Mouse (Mus musculus) forebrain, embryonic 15.5 days (tissue): Measurements from ENCODE around the gene Dbi. TPM values are rescaled to one million over a fixed set of nuclear protein-coding genes. Genes with fewer than 3 reads are reported as not detected.

Experiments
- ATAC-seq: fragments of 200-750 bp; cut with Nextera tagmentation; replicated peaks from 2 replicates; pipeline ENCODE4 v1.8.0; 2017; ENCODE audit warnings: mild to moderate bottlenecking, moderate TSS enrichment, moderate library complexity
- H3K27ac ChIP-seq: fragments of 300-500 bp; sonication (generic); replicated peaks from 2 replicates; pipeline ENCODE4 v1.5.1; 2015; ENCODE audit warnings: mild to moderate bottlenecking, inconsistent platforms
- H3K27me3 ChIP-seq: fragments of 300-500 bp; sonication (generic); 2 replicates; pipeline ENCODE4 v1.6.1; 2015; ENCODE audit warnings: inconsistent platforms
- H3K36me3 ChIP-seq: fragments of 300-500 bp; sonication (generic); 2 replicates; pipeline ENCODE4 v1.6.1; 2015; ENCODE audit warnings: mild to moderate bottlenecking, inconsistent platforms
- H3K4me1 ChIP-seq: fragments of 300-500 bp; sonication (generic); 2 replicates; pipeline ENCODE4 v1.6.1; 2015; ENCODE audit warnings: inconsistent platforms
- H3K4me2 ChIP-seq: fragments of 300-500 bp; sonication (generic); replicated peaks from 2 replicates; pipeline ENCODE4 v1.6.1; 2015; ENCODE audit warnings: mild to moderate bottlenecking, inconsistent platforms
- H3K4me3 ChIP-seq: fragments of 300-500 bp; sonication (generic); 2 replicates; pipeline ENCODE4 v1.5.1; 2015; ENCODE audit warnings: mild to moderate bottlenecking, inconsistent platforms
- H3K9ac ChIP-seq: fragments of 300-500 bp; sonication (generic); replicated peaks from 2 replicates; pipeline ENCODE4 v1.6.1; 2015; ENCODE audit warnings: mild to moderate bottlenecking, inconsistent platforms
- H3K9me3 ChIP-seq: fragments of 300-500 bp; sonication (generic); 2 replicates; pipeline ENCODE4 v1.6.1; 2016; ENCODE audit warnings: inconsistent platforms
- WGBS: fragments of 180-500 bp; shearing (Covaris S2); methylation state at CpG from one replicate; pipeline ENCODE4 v1.1.7; 2015; ENCODE audit warnings: mixed read lengths; 5-methylcytosine and 5-hydroxymethylcytosine counted together
- polyA plus RNA-seq: library from polyadenylated mRNA; unstranded; fragments of >200 nt; fragmentation: Nextera tagmentation; extraction: Ambion mirVana; gene quantifications from 2 replicates; pipeline ENCODE4 v1.2.1, GENCODE M21; 2015

The Dbi gene
- polyA plus RNA-seq, 1 experiment from 2014 or later: 1,549 TPM

GRCm38 (mm10) chr1:120118854-120119253 lies 2.0 kb downstream of the Dbi start:
- 0 out of 2 replicates have a peak overlapping the region, but pooled peaks have one; percentile 88 for H3K27ac ChIP-seq

GRCm38 (mm10) chr1:120116106-120116505 lies 4.8 kb downstream of the Dbi start:
- Histone ChIP-seq H3K36me3 (peaks cover 10% of the 10 kb centered on the region), H3K4me1 (peaks cover 45% of the 10 kb centered on the region), H3K9ac (no peak overlapping the region), H3K4me2 (no peak overlapping the region), H3K27ac (peak overlapping the region; percentile 88), H3K4me3 (no peak overlapping the region), H3K9me3 (no peaks in the 10 kb centered on the region), H3K27me3 (no peaks in the 10 kb centered on the region)
- no peak for ATAC-seq
- WGBS: 50% methylated on average over 11 of the region's 11 CpGs

More at GRCm38 (mm10) chr1:120118854-120119253, 2.0 kb downstream of the Dbi start:
- Histone ChIP-seq H3K4me1 (peaks cover 53% of the 10 kb centered on the region), H3K9me3 (no peaks in the 10 kb centered on the region), H3K4me3 (peak overlapping the region; percentile 57), H3K9ac (peak overlapping the region; percentile 63; the same call in 1 of the 2 replicates), H3K36me3 (peaks cover 10% of the 10 kb centered on the region), H3K27me3 (no peaks in the 10 kb centered on the region), H3K4me2 (peak overlapping the region; percentile 72)
- no peak for ATAC-seq
- WGBS: 79% methylated on average over 2 of the region's 2 CpGs

GRCm38 (mm10) chr1:120115671-120116081 lies 5.2 kb downstream of the Dbi start:
- peak overlapping the region; percentile 88 for H3K27ac ChIP-seq
- whole genome bisulfite sequencing: 24% methylated on average over 9 of the region's 9 CpGs
- H3K4me3 ChIP-seq: no peak overlapping the region
- H3K27me3 ChIP-seq: no peaks in the 10 kb centered on the region
- H3K4me2 ChIP-seq: no peak overlapping the region
- ATAC-seq: peak; percentile 86
- peaks cover 10% of the 10 kb centered on the region for H3K36me3 ChIP-seq
- no peak overlapping the region for H3K9ac ChIP-seq
- H3K9me3 ChIP-seq: no peaks in the 10 kb centered on the region
- peaks cover 45% of the 10 kb centered on the region for H3K4me1 ChIP-seq

GRCm38 (mm10) chr1:120112251-120113187 lies 8.4 kb downstream of the Dbi start:
- Histone ChIP-seq H3K9ac (no peak overlapping the region), H3K9me3 (no peaks in the 10 kb centered on the region), H3K4me3 (no peak overlapping the region), H3K4me2 (no peak overlapping the region), H3K36me3 (peaks cover 10% of the 10 kb centered on the region), H3K27ac (no peak overlapping the region), H3K27me3 (no peaks in the 10 kb centered on the region), H3K4me1 (peaks cover 16% of the 10 kb centered on the region)
- no peak for ATAC-seq
- WGBS: 87% methylated on average over 12 of the region's 12 CpGs

- H3K36me3 ChIP-seq: peaks cover 10% of the 10 kb centered on the region
These were observed 9.1 kb downstream of the Dbi start for GRCm38 (mm10) chr1:120111766-120112165.

GRCm38 (mm10) chr1:120109741-120110432 lies 11.0 kb downstream of the Dbi start:
- ATAC-seq: no peak
- H3K27me3 ChIP-seq: no peaks in the 10 kb centered on the region
- H3K27ac ChIP-seq: no peak overlapping the region
- no peaks in the 10 kb centered on the region for H3K9me3 ChIP-seq
- peaks cover 9% of the 10 kb centered on the region for H3K36me3 ChIP-seq
- no peak overlapping the region for H3K9ac ChIP-seq
- no peak overlapping the region for H3K4me2 ChIP-seq
- WGBS: 89% methylated on average over 19 of the region's 19 CpGs
- H3K4me1 ChIP-seq: no peaks in the 10 kb centered on the region; the same call in 1 of the 2 replicates
- H3K4me3 ChIP-seq: no peak overlapping the region

More at GRCm38 (mm10) chr1:120111766-120112165, 9.1 kb downstream of the Dbi start:
- ATAC-seq: no peak
- no peaks in the 10 kb centered on the region for H3K9me3 ChIP-seq
- WGBS: 79% methylated on average over 8 of the region's 8 CpGs
- H3K27me3 ChIP-seq: no peaks in the 10 kb centered on the region
- H3K9ac ChIP-seq: no peak overlapping the region
- H3K4me3 ChIP-seq: no peak overlapping the region
- H3K27ac ChIP-seq: no peak overlapping the region
- H3K4me2 ChIP-seq: no peak overlapping the region
- H3K4me1 ChIP-seq: peaks cover 10% of the 10 kb centered on the region

- H3K4me2 ChIP-seq: no peak overlapping the region
- H3K27ac ChIP-seq: no peak overlapping the region
- H3K4me3 ChIP-seq: no peak overlapping the region
- no peak for ATAC-seq
- no peaks in the 10 kb centered on the region for H3K36me3 ChIP-seq
- H3K27me3 ChIP-seq: no peaks in the 10 kb centered on the region
- no peak overlapping the region for H3K9ac ChIP-seq
- no peaks in the 10 kb centered on the region for H3K9me3 ChIP-seq
- 63% methylated on average over 5 of the region's 5 CpGs for WGBS
- no peaks in the 10 kb centered on the region for H3K4me1 ChIP-seq
These were observed 15.3 kb downstream of the Dbi start for GRCm38 (mm10) chr1:120105556-120105959.

GRCm38 (mm10) chr1:120101227-120101609 lies 19.7 kb downstream of the Dbi start:
- no peaks in the 10 kb centered on the region for H3K9me3 ChIP-seq
- no peaks in the 10 kb centered on the region for H3K4me1 ChIP-seq
- H3K4me2 ChIP-seq: no peak overlapping the region
- ATAC-seq: no peak
- 86% methylated on average over 3 of the region's 3 CpGs for WGBS
- H3K27me3 ChIP-seq: no peaks in the 10 kb centered on the region
- no peaks in the 10 kb centered on the region for H3K36me3 ChIP-seq
- no peak overlapping the region for H3K9ac ChIP-seq
- H3K4me3 ChIP-seq: no peak overlapping the region
- no peak overlapping the region for H3K27ac ChIP-seq

- Histone ChIP-seq H3K9ac (no peak overlapping the region), H3K4me2 (no peak overlapping the region), H3K27me3 (no peaks in the 10 kb centered on the region), H3K4me3 (no peak overlapping the region), H3K4me1 (no peaks in the 10 kb centered on the region), H3K36me3 (no peaks in the 10 kb centered on the region), H3K9me3 (no peaks in the 10 kb centered on the region), H3K27ac (no peak overlapping the region)
- no peak for ATAC-seq
- 88% methylated on average over 8 of the region's 8 CpGs for WGBS
These were observed 20.2 kb downstream of the Dbi start for GRCm38 (mm10) chr1:120100456-120101226.

- no peak overlapping the region for H3K4me3 ChIP-seq
- no peaks in the 10 kb centered on the region for H3K36me3 ChIP-seq
- H3K4me2 ChIP-seq: no peak overlapping the region
- no peaks in the 10 kb centered on the region for H3K9me3 ChIP-seq
- no peak for ATAC-seq
- H3K4me1 ChIP-seq: no peaks in the 10 kb centered on the region
- no peaks in the 10 kb centered on the region for H3K27me3 ChIP-seq
- no peak overlapping the region for H3K9ac ChIP-seq
- 82% methylated on average over 6 of the region's 6 CpGs for WGBS
- no peak overlapping the region for H3K27ac ChIP-seq
These were observed 21.4 kb downstream of the Dbi start for GRCm38 (mm10) chr1:120099483-120099882.

- H3K4me3 ChIP-seq: no peak overlapping the region
- WGBS: 11% methylated on average over 7 of the region's 7 CpGs
- H3K36me3 ChIP-seq: no peaks in the 10 kb centered on the region
- H3K27ac ChIP-seq: no peak overlapping the region
- no peaks in the 10 kb centered on the region for H3K4me1 ChIP-seq
- no peaks in the 10 kb centered on the region for H3K27me3 ChIP-seq
- H3K4me2 ChIP-seq: no peak overlapping the region
- H3K9me3 ChIP-seq: no peaks in the 10 kb centered on the region
- no peak for ATAC-seq
- no peak overlapping the region for H3K9ac ChIP-seq
These were observed 22.6 kb downstream of the Dbi start for GRCm38 (mm10) chr1:120098327-120098726.
